Mouse (Mus musculus) adrenal gland, postnatal 25 days (tissue): Measurements from ENCODE around the gene Mettl23. TPM values are rescaled to one million over a fixed set of nuclear protein-coding genes. Genes with fewer than 3 reads are reported as not detected.
"Not testable (repeated sequence)": the region's sequence is repeated elsewhere in the genome, so short reads cannot be mapped to it uniquely, and the experiment has no call there.

Experiments
- DNase-seq: peaks from one replicate; pipeline ENCODE4 v3.0.0; 2021; ENCODE audit warnings: mixed read lengths
- total RNA-seq: library from RNA; stranded (reverse); gene quantifications from 2 replicates; pipeline ENCODE4 v1.2.3, GENCODE M21; 2021

Gene Mettl23
- total RNA-seq, 1 experiment from 2014 or later = 29.6 TPM

- DNase-seq = no peak
Observed at GRCm38 (mm10) chr11:116818722-116819121, 24.4 kb upstream of the Mettl23 start.

GRCm38 (mm10) chr11:116819932-116820593 is 23.0 kb upstream of the Mettl23 start:
- no peak for DNase-seq

- no peak for DNase-seq
Observed at GRCm38 (mm10) chr11:116821057-116821940, 21.8 kb upstream of the Mettl23 start.

- no peak for DNase-seq
Observed at GRCm38 (mm10) chr11:116822215-116822614, 20.9 kb upstream of the Mettl23 start.

GRCm38 (mm10) chr11:116822626-116823025 is 20.5 kb upstream of the Mettl23 start:
- no peak for DNase-seq

- no peak for DNase-seq
Observed at GRCm38 (mm10) chr11:116823255-116823654, 19.8 kb upstream of the Mettl23 start.

GRCm38 (mm10) chr11:116823885-116824284 is 19.2 kb upstream of the Mettl23 start:
- not testable (repeated sequence) for DNase-seq

GRCm38 (mm10) chr11:116825230-116825629 is 17.8 kb upstream of the Mettl23 start:
- DNase-seq = peak; percentile 56

GRCm38 (mm10) chr11:116826550-116827504 is 16.3 kb upstream of the Mettl23 start:
- DNase-seq = no peak

GRCm38 (mm10) chr11:116827534-116828165 is 15.4 kb upstream of the Mettl23 start, which contains the start of gene Mxra7:
Gene Mxra7 (minus strand): TSS chr11:116828046.
- peak; percentile 91 for DNase-seq

GRCm38 (mm10) chr11:116832172-116832685 is 10.8 kb upstream of the Mettl23 start:
- no peak for DNase-seq

GRCm38 (mm10) chr11:116834954-116835353 is 8.1 kb upstream of the Mettl23 start:
- DNase-seq = no peak

GRCm38 (mm10) chr11:116836283-116836682 is 6.8 kb upstream of the Mettl23 start:
- DNase-seq = no peak

- DNase-seq = no peak
Observed at GRCm38 (mm10) chr11:116837441-116837840, 5.6 kb upstream of the Mettl23 start.

- DNase-seq = no peak
Observed at GRCm38 (mm10) chr11:116838936-116839335, 4.1 kb upstream of the Mettl23 start.

- no peak for DNase-seq
Observed at GRCm38 (mm10) chr11:116839601-116840000, 3.5 kb upstream of the Mettl23 start.

GRCm38 (mm10) chr11:116840748-116841147 is 2.3 kb upstream of the Mettl23 start:
- no peak for DNase-seq

GRCm38 (mm10) chr11:116842531-116843260 is 382 bp upstream of the Mettl23 start:
- peak; percentile 74 for DNase-seq

- no peak for DNase-seq
Observed at GRCm38 (mm10) chr11:116846593-116847181, 3.6 kb downstream of the Mettl23 start.
